Mouse (Mus musculus): ENCODE results near the gene Rpl9-ps6. TPM values are rescaled to one million over a fixed set of nuclear protein-coding genes. Genes with fewer than 3 reads are reported as not detected.

Gene Rpl9-ps6
- polyA plus RNA-seq, 1 experiment from 2014 or later, result 97.9 TPM

DNA sequence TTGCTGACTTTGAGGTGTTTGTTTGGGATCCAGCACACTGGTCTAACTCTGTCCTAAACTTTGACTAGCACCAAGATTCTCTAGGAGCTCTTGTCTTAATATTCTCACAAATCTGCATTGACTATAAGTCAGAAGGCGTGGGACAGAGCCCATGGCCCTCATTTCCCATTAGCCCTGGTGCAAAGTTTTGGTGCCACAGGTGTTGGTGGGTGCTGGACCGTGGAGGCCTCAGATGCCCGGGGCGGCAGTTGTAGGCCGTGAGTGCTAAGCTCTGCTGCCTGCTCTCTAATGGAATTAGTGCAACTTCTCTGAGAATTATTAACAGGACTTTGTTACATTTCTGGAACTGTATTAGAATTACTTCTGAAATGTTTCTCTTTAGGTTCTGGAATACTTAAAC is 31.6 kb upstream of the Rpl9-ps6 start:
- ATAC-seq (ENCODE audit: insufficient read depth, low FRiP score, low TSS enrichment) (no peak), DNase-seq (ENCODE audit: low spot score) (no peak)
- Histone ChIP-seq H3K4me2 (ENCODE audit: low read depth) (no peak overlapping the region), H3K27me3 (ENCODE audit: control insufficient read depth, insufficient read depth, low read length) (no peaks in the 10 kb centered on the region), H3K27ac (ENCODE audit: low read depth, low read length) (no peak overlapping the region), H3K9ac (ENCODE audit: low read length) (no peak overlapping the region), H3K4me3 (ENCODE audit: low read depth, low read length) (no peak overlapping the region), H3K36me3 (ENCODE audit: control insufficient read depth, insufficient read depth, low read length) (peaks cover 2% of the 10 kb centered on the region; the same call in 1 of the 2 replicates), H3K4me1 (ENCODE audit: control insufficient read depth, insufficient read depth, low read length) (no peaks in the 10 kb centered on the region), H3K9me3 (ENCODE audit: control insufficient read depth, low read length) (no peaks in the 10 kb centered on the region)
- WGBS, result 96% methylated on average over 5 of the region's 5 CpGs

GRCm38 (mm10) chr19:32497411-32497810 is 31.0 kb upstream of the Rpl9-ps6 start:
- H3K4me3 ChIP-seq (ENCODE audit: low read depth, low read length), result no peak overlapping the region
- H3K4me2 ChIP-seq (ENCODE audit: low read depth), result no peak overlapping the region
- H3K27ac ChIP-seq (ENCODE audit: low read depth, low read length), result no peak overlapping the region
- H3K27me3 ChIP-seq (ENCODE audit: control insufficient read depth, insufficient read depth, low read length), result no peaks in the 10 kb centered on the region
- no peak for DNase-seq (ENCODE audit: low spot score)
- ATAC-seq (ENCODE audit: insufficient read depth, low FRiP score, low TSS enrichment), result no peak
- peaks cover 2% of the 10 kb centered on the region; the same call in 1 of the 2 replicates for H3K36me3 ChIP-seq (ENCODE audit: control insufficient read depth, insufficient read depth, low read length)
- 94% methylated on average over 6 of the region's 6 CpGs for WGBS
- H3K9me3 ChIP-seq (ENCODE audit: control insufficient read depth, low read length), result no peaks in the 10 kb centered on the region
- no peak overlapping the region for H3K9ac ChIP-seq (ENCODE audit: low read length)
- H3K4me1 ChIP-seq (ENCODE audit: control insufficient read depth, insufficient read depth, low read length), result no peaks in the 10 kb centered on the region

GRCm38 (mm10) chr19:32495034-32495433 is 28.7 kb upstream of the Rpl9-ps6 start:
- Histone ChIP-seq H3K36me3 (ENCODE audit: control insufficient read depth, insufficient read depth, low read length) (peaks cover 2% of the 10 kb centered on the region; the same call in 1 of the 2 replicates), H3K9ac (ENCODE audit: low read length) (no peak overlapping the region), H3K4me1 (ENCODE audit: control insufficient read depth, insufficient read depth, low read length) (no peaks in the 10 kb centered on the region), H3K4me2 (ENCODE audit: low read depth) (no peak overlapping the region), H3K9me3 (ENCODE audit: control insufficient read depth, low read length) (no peaks in the 10 kb centered on the region), H3K4me3 (ENCODE audit: low read depth, low read length) (no peak overlapping the region), H3K27ac (ENCODE audit: low read depth, low read length) (no peak overlapping the region), H3K27me3 (ENCODE audit: control insufficient read depth, insufficient read depth, low read length) (no peaks in the 10 kb centered on the region)
- no peak for DNase-seq (ENCODE audit: low spot score)
- WGBS, result 95% methylated on average over 11 of the region's 11 CpGs
- ATAC-seq (ENCODE audit: insufficient read depth, low FRiP score, low TSS enrichment), result no peak

DNA sequence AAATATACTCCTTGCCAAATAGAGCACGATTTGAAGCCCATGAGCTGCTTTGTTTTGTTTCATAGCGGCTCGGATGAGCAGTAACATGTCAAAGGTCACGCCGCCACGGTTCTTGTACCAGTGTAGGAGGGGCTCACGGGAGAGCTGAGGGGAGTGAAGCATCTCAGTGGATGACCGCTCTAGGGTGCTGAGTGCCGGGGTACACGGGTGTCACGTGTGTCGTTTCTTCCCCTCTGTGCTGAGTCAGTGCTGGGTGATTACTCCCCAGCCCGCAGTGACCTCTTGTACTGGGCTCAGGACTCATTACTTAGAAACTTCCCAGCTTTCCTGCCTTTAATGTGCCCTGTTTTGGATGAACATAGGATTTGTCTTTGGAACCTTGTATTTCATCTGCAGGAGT is 28.2 kb upstream of the Rpl9-ps6 start:
- H3K36me3 ChIP-seq (ENCODE audit: control insufficient read depth, insufficient read depth, low read length), result peaks cover 2% of the 10 kb centered on the region; the same call in 1 of the 2 replicates
- no peaks in the 10 kb centered on the region for H3K9me3 ChIP-seq (ENCODE audit: control insufficient read depth, low read length)
- H3K4me2 ChIP-seq (ENCODE audit: low read depth), result no peak overlapping the region
- no peak for ATAC-seq (ENCODE audit: insufficient read depth, low FRiP score, low TSS enrichment)
- no peak overlapping the region for H3K27ac ChIP-seq (ENCODE audit: low read depth, low read length)
- H3K9ac ChIP-seq (ENCODE audit: low read length), result no peak overlapping the region
- 89% methylated on average over 13 of the region's 13 CpGs for WGBS
- H3K4me1 ChIP-seq (ENCODE audit: control insufficient read depth, insufficient read depth, low read length), result no peaks in the 10 kb centered on the region
- DNase-seq (ENCODE audit: low spot score), result no peak
- no peaks in the 10 kb centered on the region for H3K27me3 ChIP-seq (ENCODE audit: control insufficient read depth, insufficient read depth, low read length)
- H3K4me3 ChIP-seq (ENCODE audit: low read depth, low read length), result no peak overlapping the region

GRCm38 (mm10) chr19:32493471-32493870 is 27.1 kb upstream of the Rpl9-ps6 start:
- Histone ChIP-seq H3K9ac (ENCODE audit: low read length) (no peak overlapping the region), H3K27ac (ENCODE audit: low read depth, low read length) (no peak overlapping the region), H3K4me3 (ENCODE audit: low read depth, low read length) (no peak overlapping the region), H3K4me2 (ENCODE audit: low read depth) (no peak overlapping the region), H3K9me3 (ENCODE audit: control insufficient read depth, low read length) (no peaks in the 10 kb centered on the region), H3K4me1 (ENCODE audit: control insufficient read depth, insufficient read depth, low read length) (no peaks in the 10 kb centered on the region), H3K27me3 (ENCODE audit: control insufficient read depth, insufficient read depth, low read length) (no peaks in the 10 kb centered on the region), H3K36me3 (ENCODE audit: control insufficient read depth, insufficient read depth, low read length) (peaks cover 2% of the 10 kb centered on the region; the same call in 1 of the 2 replicates)
- WGBS, result 78% methylated on average over 8 of the region's 8 CpGs
- no peak for ATAC-seq (ENCODE audit: insufficient read depth, low FRiP score, low TSS enrichment)
- DNase-seq (ENCODE audit: low spot score), result no peak

- DNase-seq (ENCODE audit: low spot score) (no peak), ATAC-seq (ENCODE audit: insufficient read depth, low FRiP score, low TSS enrichment) (no peak)
- no peaks in the 10 kb centered on the region for H3K27me3 ChIP-seq (ENCODE audit: control insufficient read depth, insufficient read depth, low read length)
- H3K36me3 ChIP-seq (ENCODE audit: control insufficient read depth, insufficient read depth, low read length), result peaks cover 2% of the 10 kb centered on the region; the same call in 1 of the 2 replicates
- H3K27ac ChIP-seq (ENCODE audit: low read depth, low read length), result no peak overlapping the region
- H3K4me2 ChIP-seq (ENCODE audit: low read depth), result no peak overlapping the region
- H3K4me3 ChIP-seq (ENCODE audit: low read depth, low read length), result no peak overlapping the region
- H3K9me3 ChIP-seq (ENCODE audit: control insufficient read depth, low read length), result no peaks in the 10 kb centered on the region
- 89% methylated on average over 5 of the region's 5 CpGs for WGBS
- no peaks in the 10 kb centered on the region for H3K4me1 ChIP-seq (ENCODE audit: control insufficient read depth, insufficient read depth, low read length)
- no peak overlapping the region for H3K9ac ChIP-seq (ENCODE audit: low read length)
These were observed 26.6 kb upstream of the Rpl9-ps6 start for GRCm38 (mm10) chr19:32492981-32493380.

GRCm38 (mm10) chr19:32492339-32492738 is 26.0 kb upstream of the Rpl9-ps6 start:
- no peak overlapping the region for H3K4me2 ChIP-seq (ENCODE audit: low read depth)
- no peak overlapping the region for H3K9ac ChIP-seq (ENCODE audit: low read length)
- WGBS, result 89% methylated on average over 3 of the region's 3 CpGs
- H3K27ac ChIP-seq (ENCODE audit: low read depth, low read length), result no peak overlapping the region
- 0 out of 2 replicates have a peak, but pooled peaks cover 1% of the 10 kb centered on the region for H3K4me1 ChIP-seq (ENCODE audit: control insufficient read depth, insufficient read depth, low read length)
- ATAC-seq (ENCODE audit: insufficient read depth, low FRiP score, low TSS enrichment), result no peak
- H3K4me3 ChIP-seq (ENCODE audit: low read depth, low read length), result no peak overlapping the region
- DNase-seq (ENCODE audit: low spot score), result no peak
- no peaks in the 10 kb centered on the region for H3K27me3 ChIP-seq (ENCODE audit: control insufficient read depth, insufficient read depth, low read length)
- H3K9me3 ChIP-seq (ENCODE audit: control insufficient read depth, low read length), result no peaks in the 10 kb centered on the region
- peaks cover 2% of the 10 kb centered on the region; the same call in 1 of the 2 replicates for H3K36me3 ChIP-seq (ENCODE audit: control insufficient read depth, insufficient read depth, low read length)

DNA sequence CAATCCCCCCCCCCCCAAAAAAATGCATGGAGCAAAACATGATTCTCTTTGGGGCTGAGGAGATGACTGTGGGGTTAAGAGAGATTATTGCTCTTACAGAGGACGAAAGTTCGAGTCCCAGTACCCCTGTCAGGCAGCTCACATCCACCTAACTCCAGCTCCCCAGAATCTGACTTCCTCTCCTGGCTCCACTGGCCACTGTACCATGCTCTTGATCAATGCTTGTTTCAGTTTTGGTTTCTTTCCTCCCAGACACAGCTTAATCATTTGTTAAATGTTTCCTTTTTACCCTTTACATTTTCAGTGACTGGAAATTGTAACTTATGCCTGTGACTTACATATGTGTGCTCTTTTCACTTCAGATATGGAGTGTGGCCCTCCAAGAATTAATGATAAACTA is 24.6 kb upstream of the Rpl9-ps6 start:
- Histone ChIP-seq H3K27me3 (ENCODE audit: control insufficient read depth, insufficient read depth, low read length) (no peaks in the 10 kb centered on the region), H3K9me3 (ENCODE audit: control insufficient read depth, low read length) (no peaks in the 10 kb centered on the region), H3K27ac (ENCODE audit: low read depth, low read length) (no peak overlapping the region), H3K4me1 (ENCODE audit: control insufficient read depth, insufficient read depth, low read length) (peaks cover 7% of the 10 kb centered on the region; the same call in 1 of the 2 replicates), H3K36me3 (ENCODE audit: control insufficient read depth, insufficient read depth, low read length) (no peaks in the 10 kb centered on the region), H3K4me3 (ENCODE audit: low read depth, low read length) (no peak overlapping the region), H3K4me2 (ENCODE audit: low read depth) (no peak overlapping the region), H3K9ac (ENCODE audit: low read length) (no peak overlapping the region)
- DNase-seq (ENCODE audit: low spot score) (no peak), ATAC-seq (ENCODE audit: insufficient read depth, low FRiP score, low TSS enrichment) (no peak)
- 84% methylated on average over 2 of the region's 2 CpGs for WGBS

DNA sequence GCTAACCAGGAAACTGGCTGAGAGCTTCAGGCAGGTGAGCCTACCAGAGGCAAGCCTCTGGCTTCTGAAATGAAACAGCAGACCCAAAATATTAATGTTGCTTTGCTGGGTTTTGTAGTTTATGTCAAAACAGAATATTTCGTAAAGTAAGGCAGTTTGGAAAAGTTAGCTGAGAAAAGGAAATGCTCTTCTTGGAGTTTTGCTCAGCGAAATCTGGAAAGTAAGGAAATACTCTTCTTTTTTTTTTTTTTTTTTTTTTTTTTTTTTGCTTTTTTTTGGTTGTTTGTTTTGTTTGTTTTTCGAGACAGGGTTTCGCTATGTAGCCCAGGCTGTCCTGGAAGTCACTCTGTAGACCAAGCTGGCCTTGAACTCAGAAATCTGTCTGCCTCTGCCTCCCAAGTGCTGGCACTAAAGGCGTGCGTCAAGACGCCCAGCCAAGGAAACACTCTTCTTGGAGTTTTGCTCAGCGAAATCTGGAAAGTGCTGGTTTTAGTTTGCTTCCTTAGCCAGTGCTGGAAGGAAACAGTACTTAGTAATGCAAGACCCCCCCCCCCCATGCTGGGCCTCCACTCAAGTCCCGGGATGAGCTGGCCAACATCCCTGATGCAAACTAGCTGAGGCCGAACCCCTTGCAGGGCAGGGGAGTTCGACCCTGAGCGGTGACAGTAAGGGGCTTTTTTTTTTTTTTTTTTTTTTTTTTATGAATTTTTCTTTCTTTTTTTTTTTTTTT is 23.0 kb upstream of the Rpl9-ps6 start:
- Histone ChIP-seq H3K4me1 (ENCODE audit: control insufficient read depth, insufficient read depth, low read length) (peaks cover 10% of the 10 kb centered on the region; the same call in 1 of the 2 replicates), H3K36me3 (ENCODE audit: control insufficient read depth, insufficient read depth, low read length) (no peaks in the 10 kb centered on the region), H3K4me2 (ENCODE audit: low read depth) (no peak overlapping the region), H3K9me3 (ENCODE audit: control insufficient read depth, low read length) (no peaks in the 10 kb centered on the region), H3K27me3 (ENCODE audit: control insufficient read depth, insufficient read depth, low read length) (no peaks in the 10 kb centered on the region), H3K27ac (ENCODE audit: low read depth, low read length) (no peak overlapping the region), H3K4me3 (ENCODE audit: low read depth, low read length) (no peak overlapping the region), H3K9ac (ENCODE audit: low read length) (no peak overlapping the region)
- WGBS, result 87% methylated on average over 12 of the region's 12 CpGs
- ATAC-seq (ENCODE audit: insufficient read depth, low FRiP score, low TSS enrichment), result no peak
- no peak for DNase-seq (ENCODE audit: low spot score)

Data from neural tube, embryonic 11.5 days (tissue).